Mouse (Mus musculus): ENCODE measurements at regions not wholly inside any gene's neighbourhood (a gene's known extent, or its start where the extent isn't known, plus 50 kb on each side); places are given as distances from the start of the nearest gene placed in this dataset.

GRCm38 (mm10) chr16:5366021-5366420 lies 110.2 kb upstream of the Eef2kmt start:
- TF ChIP-seq POLR2A (IDR thresholded peaks at IDR 0.05; ENCODE audit: control insufficient read depth, low read depth, low read length) = no peak
- TF ChIP-seq CTCF (IDR thresholded peaks at IDR 0.05; ENCODE audit: control insufficient read depth, insufficient read depth, insufficient replicate concordance, low read depth, low read length) = no peak

All from testis, adult 2 months (tissue).